Mouse (Mus musculus): ENCODE results near the gene Kifc1. TPM values are rescaled to one million over a fixed set of nuclear protein-coding genes. Genes with fewer than 3 reads are reported as not detected.

Gene Kifc1
- polyA plus RNA-seq, 1 experiment = 1.6 TPM

DNA sequence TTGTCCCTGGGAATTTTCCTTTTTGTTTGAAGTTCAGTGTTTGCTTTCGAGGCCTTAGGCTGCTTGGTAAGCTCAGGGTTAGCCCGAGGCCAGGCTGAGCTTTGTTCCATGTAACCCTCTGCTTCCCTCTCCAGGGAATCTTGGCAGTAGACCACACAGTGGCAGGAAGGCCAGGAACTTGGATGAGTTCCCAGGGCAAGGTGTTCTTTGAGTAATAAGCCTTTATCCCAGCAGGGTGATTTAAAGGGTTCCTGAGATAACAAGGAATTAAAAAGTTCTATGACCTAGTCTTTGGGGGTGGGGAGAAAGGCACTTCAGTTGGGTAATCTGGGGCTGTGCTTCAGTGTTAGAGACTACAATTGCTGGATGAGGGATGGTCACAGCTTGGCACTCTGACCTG is 61.6 kb downstream of the Kifc1 start:
- Histone ChIP-seq H3K27me3 (replicated peaks; ENCODE audit: control insufficient read depth, insufficient read depth, low read length) (no peaks in the 10 kb centered on the region), H3K4me1 (ENCODE audit: control insufficient read depth, insufficient read depth, low read length) (peaks cover 17% of the 10 kb centered on the region), H3K4me3 (ENCODE audit: insufficient read depth, low read depth, low read length) (no peak overlapping the region), H3K27ac (ENCODE audit: insufficient read depth, low read depth, low read length) (peak overlapping the region; percentile 42; the same call in 1 of the 2 replicates), H3K36me3 (ENCODE audit: control insufficient read depth, insufficient read depth, low read length) (peaks cover 7% of the 10 kb centered on the region; the same call in 1 of the 2 replicates)
- DNase-seq = peak; percentile 96
- WGBS = 8% methylated on average over 2 of the region's 2 CpGs
- TF ChIP-seq CTCF (conservative IDR thresholded peaks at IDR 0.05; ENCODE audit: insufficient read depth, insufficient read length, low read depth, low read length) (0 out of 2 replicates have a peak, but pooled peaks have one; percentile 7), POLR2A (IDR thresholded peaks at IDR 0.05; ENCODE audit: low read depth, low read length) (no peak)

DNA sequence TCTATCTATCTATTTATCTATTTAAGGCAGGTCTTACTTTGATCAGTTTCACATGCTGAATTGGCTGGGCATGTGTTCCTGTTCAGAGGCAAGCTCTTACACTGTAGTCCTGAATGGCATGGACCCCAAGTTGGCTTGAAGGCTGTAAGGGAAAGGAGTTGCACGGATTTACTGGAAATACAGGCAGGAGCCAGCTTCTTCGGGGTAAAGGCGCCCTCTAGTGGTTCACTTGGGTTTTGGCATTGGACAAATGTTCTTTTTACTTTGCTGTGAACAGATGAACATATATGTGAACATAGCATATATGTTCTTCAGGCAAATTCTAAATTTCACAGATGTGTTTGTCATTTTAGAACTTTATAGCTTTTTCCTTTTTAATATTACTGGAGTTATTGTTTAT is 63.6 kb downstream of the Kifc1 start:
- 0% methylated on average over 3 of the region's 3 CpGs for WGBS

More for the DNA sequence above, 63.6 kb downstream of the Kifc1 start:
- H3K36me3 ChIP-seq (ENCODE audit: control insufficient read depth, insufficient read depth, low read length) = peaks cover 8% of the 10 kb centered on the region; the same call in 1 of the 2 replicates
- DNase-seq = peak; percentile 84
- TF ChIP-seq POLR2A (IDR thresholded peaks at IDR 0.05; ENCODE audit: low read depth, low read length) (no peak), CTCF (conservative IDR thresholded peaks at IDR 0.05; ENCODE audit: insufficient read depth, insufficient read length, low read depth, low read length) (peak; percentile 86)
- H3K4me1 ChIP-seq (ENCODE audit: control insufficient read depth, insufficient read depth, low read length) = peaks cover 23% of the 10 kb centered on the region
- no peaks in the 10 kb centered on the region for H3K27me3 ChIP-seq (replicated peaks; ENCODE audit: control insufficient read depth, insufficient read depth, low read length)
- no peak overlapping the region for H3K27ac ChIP-seq (ENCODE audit: insufficient read depth, low read depth, low read length)
- no peak overlapping the region for H3K4me3 ChIP-seq (ENCODE audit: insufficient read depth, low read depth, low read length)

Other genes with a start within 250 kb of the Kifc1 start
- 49.9 and 50.7 TPM in 2 replicates for gene Hnrnpm, start 203.8 kb downstream of the Kifc1 start, polyA plus RNA-seq (2012; rRNA removed)
- 95.8 and 102 TPM in 2 replicates for gene March2, start 172.0 kb downstream of the Kifc1 start, polyA plus RNA-seq (2012; rRNA removed)
- gene Rab11b, start 130.1 kb downstream of the Kifc1 start, polyA plus RNA-seq (2012; rRNA removed) = 291 and 303 TPM in 2 replicates
- gene Angptl4, start 108.8 kb downstream of the Kifc1 start, polyA plus RNA-seq (2012; rRNA removed) = 19.2 and 21.0 TPM in 2 replicates
- gene Kank3, start 80.1 kb downstream of the Kifc1 start, polyA plus RNA-seq (2012; rRNA removed) = 83.0 and 89.3 TPM in 2 replicates
- gene Rps28, start 66.1 kb downstream of the Kifc1 start, polyA plus RNA-seq (2012; rRNA removed) = 620 and 1,023 TPM in 2 replicates
- 672 and 745 TPM in 2 replicates for gene Ndufa7, start 66.1 kb downstream of the Kifc1 start, polyA plus RNA-seq (2012; rRNA removed)
- gene Cd320, start 47.6 kb downstream of the Kifc1 start, polyA plus RNA-seq (2012; rRNA removed) = 71.3 and 87.8 TPM in 2 replicates
- gene Gm7029, start 16.8 kb downstream of the Kifc1 start, polyA plus RNA-seq (2012; rRNA removed) = not detected in 2 replicates
- gene Platr17, start 14.5 kb upstream of the Kifc1 start, polyA plus RNA-seq (2012; rRNA removed) = not detected in 2 replicates
- gene Daxx, start 18.8 kb upstream of the Kifc1 start, polyA plus RNA-seq (2012; rRNA removed) = 33.3 and 35.0 TPM in 2 replicates
- 106 and 112 TPM in 2 replicates for gene Tapbp, start 25.2 kb upstream of the Kifc1 start, polyA plus RNA-seq (2012; rRNA removed)
- 31.6 and 54.0 TPM in 2 replicates for gene Zbtb22, start 25.2 kb upstream of the Kifc1 start, polyA plus RNA-seq (2012; rRNA removed)
- 61.8 and 78.6 TPM in 2 replicates for gene Rgl2, start 38.9 kb upstream of the Kifc1 start, polyA plus RNA-seq (2012; rRNA removed)
- 27.4 and 41.1 TPM in 2 replicates for gene Pfdn6, start 49.7 kb upstream of the Kifc1 start, polyA plus RNA-seq (2012; rRNA removed)
- gene Wdr46, start 50.0 kb upstream of the Kifc1 start, polyA plus RNA-seq (2012; rRNA removed) = 15.3 and 16.0 TPM in 2 replicates
- gene B3galt4, start 60.8 kb upstream of the Kifc1 start, polyA plus RNA-seq (2012; rRNA removed) = 6.7 and 7.8 TPM in 2 replicates
- gene Vps52, start 65.2 kb upstream of the Kifc1 start, polyA plus RNA-seq (2012; rRNA removed) = 54.2 and 60.5 TPM in 2 replicates
- 342 and 406 TPM in 2 replicates for gene Rps18, start 65.3 kb upstream of the Kifc1 start, polyA plus RNA-seq (2012; rRNA removed)
- 1,162 and 1,255 TPM in 2 replicates for gene H2-K1, start 109.7 kb upstream of the Kifc1 start, polyA plus RNA-seq (2012; rRNA removed)
- gene Ring1, start 134.0 kb upstream of the Kifc1 start, polyA plus RNA-seq (2012; rRNA removed) = 30.4 and 36.3 TPM in 2 replicates
- 165 and 208 TPM in 2 replicates for gene H2-Ke6, start 137.4 kb upstream of the Kifc1 start, polyA plus RNA-seq (2012; rRNA removed)
- gene Slc39a7, start 141.0 kb upstream of the Kifc1 start, polyA plus RNA-seq (2012; rRNA removed) = 90.4 and 106 TPM in 2 replicates
- gene Rxrb, start 141.2 kb upstream of the Kifc1 start, polyA plus RNA-seq (2012; rRNA removed) = 49.3 and 59.2 TPM in 2 replicates
- 0.35 and 0.39 TPM in 2 replicates for gene Col11a2, start 148.8 kb upstream of the Kifc1 start, polyA plus RNA-seq (2012; rRNA removed)
- 3.1 and 8.5 TPM in 2 replicates for gene H2-Oa, start 201.7 kb upstream of the Kifc1 start, polyA plus RNA-seq (2012; rRNA removed)
- gene H2-DMa, start 228.9 kb upstream of the Kifc1 start, polyA plus RNA-seq (2012; rRNA removed) = 30.1 and 37.1 TPM in 2 replicates
- 110 and 117 TPM in 2 replicates for gene Brd2, start 232.0 kb upstream of the Kifc1 start, polyA plus RNA-seq (2012; rRNA removed)